Mouse (Mus musculus): Measurements from ENCODE around the gene Zfp867.

DNA sequence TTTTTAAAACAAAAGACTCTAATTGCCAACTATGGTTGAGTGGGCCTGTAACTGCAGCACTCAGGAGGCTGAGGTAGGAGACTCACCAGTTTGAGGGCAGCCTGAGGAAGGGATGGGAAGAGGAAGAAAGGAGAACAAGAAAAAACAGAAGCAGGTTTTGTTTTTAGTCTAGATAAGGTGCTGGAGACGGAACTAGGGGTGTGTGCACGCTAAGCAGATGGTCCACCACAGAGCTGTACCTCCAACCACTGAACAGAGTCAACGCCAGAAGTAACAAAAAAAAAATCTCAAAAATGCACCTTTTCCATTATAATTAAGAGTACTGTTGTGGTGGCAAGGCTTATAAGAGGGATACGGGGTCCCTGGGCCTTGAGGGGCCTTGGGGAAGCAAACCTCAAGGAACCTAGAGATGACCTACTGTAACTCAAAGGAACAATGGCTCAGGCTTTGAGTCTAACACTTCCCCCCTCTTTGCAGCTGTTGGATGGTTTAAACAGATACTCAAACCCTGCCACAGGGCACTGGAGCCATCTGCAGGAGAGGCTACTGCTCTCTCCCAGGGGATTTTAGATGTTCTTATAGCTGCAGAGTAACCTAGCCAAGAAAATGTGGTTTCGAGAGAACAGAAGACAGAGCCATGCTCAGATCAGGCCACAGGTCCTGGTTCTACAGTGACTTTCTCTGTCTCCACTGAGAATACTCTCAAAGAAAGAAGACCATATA, 29.9 kb upstream of the Zfp867 start:
- TF ChIP-seq CTCF (IDR thresholded peaks at IDR 0.05; ENCODE audit: low read depth, low read length) (no peak), POLR2A (IDR thresholded peaks at IDR 0.05; ENCODE audit: extremely low read depth, insufficient read depth, low read length) (no peak)

All from liver, adult 2 months (tissue).